Mouse (Mus musculus): ENCODE data around the gene Zfp536.

GRCm38 (mm10) chr7:37607906-37608305, 165.5 kb downstream of the Zfp536 start:
- TF ChIP-seq NELFE (IDR thresholded peaks at IDR 0.05; ENCODE audit: low read depth, low read length) (no peak), EP300 (IDR thresholded peaks at IDR 0.05; ENCODE audit: low read length) (no peak), ETS1 (conservative IDR thresholded peaks at IDR 0.05; ENCODE audit: low read depth, low read length) (no peak), ZC3H11A (IDR thresholded peaks at IDR 0.05; ENCODE audit: low read depth, low read length) (no peak), SMC3 (IDR thresholded peaks at IDR 0.05; ENCODE audit: low read depth, low read length) (no peak), CTCF (conservative IDR thresholded peaks at IDR 0.05 in 1 of 2, IDR thresholded peaks at IDR 0.05 in 1 of 2; ENCODE audit: low read depth in 2 of 2, low read length in 2 of 2) (no peak), CHD2 (IDR thresholded peaks at IDR 0.05; ENCODE audit: low read length) (no peak), HCFC1 (IDR thresholded peaks at IDR 0.05; ENCODE audit: low read depth, low read length) (no peak), GABPA (IDR thresholded peaks at IDR 0.05; ENCODE audit: insufficient replicate concordance, low read depth, low read length) (no peak), USF1 (IDR thresholded peaks at IDR 0.05; ENCODE audit: low read depth, low read length) (no peak), TBP (conservative IDR thresholded peaks at IDR 0.05; ENCODE audit: low read depth, low read length) (no peak)

All from CH12.LX (cell line).